Mouse (Mus musculus) bone marrow macrophage, adult 2 months (primary cell): ENCODE measurements around the gene Picalm. TPM values are rescaled to one million over a fixed set of nuclear protein-coding genes. Genes with fewer than 3 reads are reported as not detected.
"Not testable (repeated sequence)": the region's sequence is repeated elsewhere in the genome, so short reads cannot be mapped to it uniquely, and the experiment has no call there.

Experiments used
- H3K27ac ChIP-seq: 2 replicates; pipeline ENCODE4 v1.5.1; 2012; ENCODE audit warnings: low read depth, low read length; ENCODE audit not compliant: insufficient read depth
- H3K4me1 ChIP-seq: 2 replicates; pipeline ENCODE4 v1.6.1; 2012; ENCODE audit warnings: low read length; ENCODE audit not compliant: control insufficient read depth, insufficient read depth
- H3K4me3 ChIP-seq: 2 replicates; pipeline ENCODE4 v1.5.1; 2012; ENCODE audit warnings: mild to moderate bottlenecking, low read length, moderate library complexity; ENCODE audit not compliant: insufficient read depth
- CTCF ChIP-seq: IDR thresholded peaks from 2 replicates; pipeline ENCODE4 v1.5.1; 2012; ENCODE audit warnings: low read depth, mild to moderate bottlenecking, low read length, moderate library complexity
- POLR2A ChIP-seq: IDR thresholded peaks from 2 replicates; pipeline ENCODE4 v1.6.1; 2012; ENCODE audit warnings: mild to moderate bottlenecking, low read depth, low read length, borderline replicate concordance
- polyA plus RNA-seq: library from polyadenylated mRNA; stranded (reverse); fragments of >200 nt; gene quantifications from 2 replicates; pipeline ENCODE4 v1.2.4, GENCODE M21; 2012; ENCODE audit not compliant: missing spikeins, insufficient read depth, insufficient read length

The Picalm gene
- polyA plus RNA-seq, 1 experiment = 430 TPM

GRCm38 (mm10) chr7:90148023-90148422 is 18.0 kb downstream of the Picalm start:
- no peak overlapping the region for H3K27ac ChIP-seq
- no peak overlapping the region for H3K4me3 ChIP-seq
- peaks cover 19% of the 10 kb centered on the region for H3K4me1 ChIP-seq
- TF ChIP-seq CTCF (no peak), POLR2A (no peak)

DNA sequence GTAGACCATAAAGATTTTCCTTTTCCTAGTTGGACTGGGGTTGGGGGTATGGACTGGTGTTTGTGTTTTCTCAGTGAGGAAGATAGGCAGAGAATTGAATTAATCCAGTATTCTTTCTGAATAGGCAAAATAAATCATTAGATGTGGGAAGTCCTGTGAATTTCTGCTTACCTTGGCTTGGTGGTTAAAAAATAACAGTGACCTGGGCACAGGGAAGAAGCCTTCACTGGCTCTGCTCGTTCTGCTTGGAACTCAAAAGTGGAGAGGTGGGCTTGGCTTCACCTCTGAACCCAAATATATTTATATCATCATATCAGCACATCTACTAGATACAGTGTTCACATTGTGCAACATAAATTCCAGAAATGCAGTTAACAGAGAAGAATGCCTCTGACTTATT is 18.5 kb downstream of the Picalm start:
- H3K4me1 ChIP-seq = peaks cover 19% of the 10 kb centered on the region
- H3K27ac ChIP-seq = no peak overlapping the region
- TF ChIP-seq CTCF (no peak), POLR2A (no peak)
- H3K4me3 ChIP-seq = no peak overlapping the region

DNA sequence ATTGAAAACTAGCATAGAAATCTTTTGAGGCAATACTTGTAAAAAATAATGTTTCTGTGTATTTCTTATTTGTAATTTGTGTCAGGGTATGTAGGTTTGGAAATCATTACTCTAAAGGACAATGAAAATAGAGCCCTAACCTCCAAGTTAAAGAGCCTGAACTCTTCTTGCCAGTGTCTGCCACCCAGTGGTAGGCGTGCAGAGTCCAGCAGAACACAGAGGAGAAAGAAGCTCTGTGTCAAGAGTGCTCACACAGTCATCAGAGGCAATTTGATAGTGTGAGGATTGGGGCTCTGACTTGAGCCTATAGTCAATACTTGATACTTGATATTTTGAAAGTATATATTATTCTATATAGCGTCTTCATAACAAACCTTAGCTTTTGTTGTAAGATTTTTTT is 20.3 kb downstream of the Picalm start:
- H3K4me1 ChIP-seq = peaks cover 16% of the 10 kb centered on the region

GRCm38 (mm10) chr7:90158034-90158433 is 28.0 kb downstream of the Picalm start:
- Histone ChIP-seq H3K27ac (no peak overlapping the region), H3K4me3 (no peak overlapping the region), H3K4me1 (no peaks in the 10 kb centered on the region)
- TF ChIP-seq POLR2A = no peak
- no peak for TF ChIP-seq CTCF

More for the DNA sequence above, 20.3 kb downstream of the Picalm start:
- Histone ChIP-seq H3K27ac (no peak overlapping the region), H3K4me3 (no peak overlapping the region)
- TF ChIP-seq CTCF (peak; percentile 51; the same call in 1 of the 2 replicates), POLR2A (no peak)

DNA sequence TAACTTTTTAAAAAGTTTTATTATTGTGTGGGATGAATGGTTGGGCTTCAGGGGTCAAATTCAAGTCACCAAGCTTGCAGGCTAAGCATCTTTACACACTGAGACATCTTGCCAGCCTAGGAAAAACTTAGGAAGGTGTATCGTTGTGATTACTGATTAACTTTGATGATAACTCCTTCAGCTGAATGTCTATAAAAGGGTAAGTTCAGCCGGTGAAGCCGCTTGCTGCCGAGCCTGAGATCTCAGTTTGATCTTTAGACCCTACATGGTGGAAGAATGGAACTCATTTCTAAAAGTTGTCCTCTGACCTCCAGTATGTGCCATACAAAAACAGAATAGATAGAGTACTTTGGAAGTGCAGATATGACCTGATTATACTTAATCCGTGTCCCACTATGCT is 30.6 kb downstream of the Picalm start:
- Histone ChIP-seq H3K4me3 (no peak overlapping the region), H3K27ac (no peak overlapping the region), H3K4me1 (no peaks in the 10 kb centered on the region)
- TF ChIP-seq CTCF = no peak
- no peak for TF ChIP-seq POLR2A

DNA sequence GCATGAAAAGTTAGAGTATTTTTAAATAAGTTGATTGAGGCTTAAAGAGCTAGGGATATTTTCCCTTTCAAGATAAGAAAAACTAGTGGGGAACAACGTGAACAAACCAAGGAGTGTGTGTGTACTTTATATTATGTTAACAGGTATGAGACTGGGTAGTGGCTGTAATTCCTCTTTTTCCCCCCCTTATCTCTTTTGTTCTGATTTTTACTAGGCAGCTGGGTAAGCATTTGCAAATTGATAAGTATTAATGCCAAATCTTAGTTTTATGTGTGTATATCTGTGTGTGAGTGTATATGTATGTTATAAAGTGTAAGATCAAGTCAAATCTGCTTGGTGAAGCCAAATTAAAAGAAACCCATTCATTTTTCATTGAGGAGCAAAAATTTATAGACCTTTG is 34.3 kb downstream of the Picalm start:
- no peak for TF ChIP-seq POLR2A
- Histone ChIP-seq H3K4me3 (no peak overlapping the region), H3K4me1 (no peaks in the 10 kb centered on the region), H3K27ac (no peak overlapping the region)

DNA sequence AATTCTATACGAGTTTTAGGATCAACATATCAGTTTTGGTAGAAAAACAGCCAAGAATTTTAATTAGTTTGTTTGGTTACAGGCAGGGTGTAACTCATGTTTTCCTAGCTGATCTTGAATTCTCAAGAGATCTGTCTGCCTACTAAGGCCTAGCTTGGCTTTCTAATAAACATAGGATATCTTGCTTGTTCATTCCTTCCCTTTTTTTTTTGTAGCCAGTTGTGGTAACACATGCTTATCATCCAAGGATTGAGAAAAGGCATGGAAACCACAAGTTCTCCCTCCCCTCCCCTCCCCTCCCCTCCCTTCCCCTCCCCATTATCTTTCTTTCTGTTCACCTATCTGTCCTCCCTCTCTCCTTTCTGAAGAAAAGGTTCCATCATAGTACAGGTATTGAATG is 36.0 kb downstream of the Picalm start:
- Histone ChIP-seq H3K4me3 (no peak overlapping the region), H3K4me1 (no peaks in the 10 kb centered on the region), H3K27ac (no peak overlapping the region)
- TF ChIP-seq CTCF (no peak), POLR2A (no peak)

GRCm38 (mm10) chr7:90167777-90168176 is 37.8 kb downstream of the Picalm start:
- H3K4me3 ChIP-seq, H3K27ac ChIP-seq, H3K4me1 ChIP-seq: not testable (repeated sequence)

DNA sequence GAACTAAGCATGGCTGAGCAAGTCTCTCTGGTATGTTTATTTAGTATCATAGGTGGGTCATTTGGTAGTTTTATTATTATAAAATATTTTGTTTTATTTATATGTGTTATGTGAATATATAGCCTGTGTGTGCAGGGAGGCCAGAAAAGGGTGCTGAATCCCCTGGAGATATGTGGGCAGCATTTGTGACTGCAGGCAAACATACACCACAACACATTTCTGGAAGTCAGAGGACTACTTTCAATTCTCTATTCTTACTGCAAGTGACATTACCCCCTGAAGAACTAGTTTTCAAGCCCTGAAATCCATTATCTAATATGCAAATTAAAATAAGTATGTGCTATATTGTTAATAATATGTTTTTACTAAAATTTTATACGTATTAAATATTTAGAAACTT is 43.8 kb downstream of the Picalm start:
- no peak overlapping the region for H3K27ac ChIP-seq
- no peak overlapping the region for H3K4me3 ChIP-seq
- H3K4me1 ChIP-seq = no peaks in the 10 kb centered on the region
- TF ChIP-seq POLR2A (no peak), CTCF (no peak)

GRCm38 (mm10) chr7:90175576-90175975 is 45.6 kb downstream of the Picalm start:
- no peak overlapping the region for H3K4me3 ChIP-seq
- H3K4me1 ChIP-seq = no peaks in the 10 kb centered on the region
- H3K27ac ChIP-seq = no peak overlapping the region
- TF ChIP-seq POLR2A (no peak), CTCF (no peak)

DNA sequence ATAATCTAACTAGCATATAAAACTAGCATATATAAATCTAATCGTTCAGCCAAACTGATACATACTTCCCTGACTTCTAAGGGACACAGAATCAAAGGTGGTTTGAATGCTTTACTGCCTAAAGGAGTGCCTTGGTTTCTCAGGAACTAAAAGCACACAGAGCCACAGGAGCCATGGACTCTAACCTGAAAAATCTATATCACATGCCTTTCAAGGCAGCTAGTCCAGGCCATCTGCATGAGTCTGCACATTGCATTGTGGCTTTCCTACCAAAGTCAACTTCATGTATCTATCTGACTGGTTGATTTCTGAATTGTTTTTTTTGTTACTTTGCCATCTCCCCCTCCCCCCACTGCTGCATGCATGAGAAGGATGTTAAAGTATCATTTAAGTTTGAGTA is 50.6 kb downstream of the Picalm start:
- no peak overlapping the region for H3K27ac ChIP-seq
- H3K4me1 ChIP-seq = no peaks in the 10 kb centered on the region
- no peak overlapping the region for H3K4me3 ChIP-seq
- TF ChIP-seq CTCF (no peak), POLR2A (no peak)
